Mouse (Mus musculus) heart, embryonic 10.5 days (tissue): Measurements from ENCODE around the gene Atad2b. TPM values are rescaled to one million over a fixed set of nuclear protein-coding genes. Genes with fewer than 3 reads are reported as not detected.
"Not testable (repeated sequence)": the region's sequence is repeated elsewhere in the genome, so short reads cannot be mapped to it uniquely, and the experiment has no call there.

Experiments
- DNase-seq: peaks from one replicate; pipeline ENCODE4 v3.0.0-alpha.2; 2017; ENCODE audit warnings: low spot score
- H3K27ac ChIP-seq: fragments of 300-500 bp; sonication (generic); 2 replicates; pipeline ENCODE4 v1.5.1; 2016; ENCODE audit warnings: mild to moderate bottlenecking
- H3K27me3 ChIP-seq: fragments of 300-500 bp; sonication (generic); 2 replicates; pipeline ENCODE4 v1.6.1; 2016; ENCODE audit warnings: mild to moderate bottlenecking; ENCODE audit not compliant: poor library complexity, insufficient read depth, severe bottlenecking
- H3K36me3 ChIP-seq: fragments of 300-500 bp; sonication (generic); 2 replicates; pipeline ENCODE4 v1.6.1; 2016; ENCODE audit warnings: mild to moderate bottlenecking, moderate library complexity
- H3K4me1 ChIP-seq: fragments of 300-500 bp; sonication (generic); 2 replicates; pipeline ENCODE4 v1.6.1; 2016; ENCODE audit warnings: mild to moderate bottlenecking
- H3K4me3 ChIP-seq: fragments of 300-500 bp; sonication (generic); 2 replicates; pipeline ENCODE4 v1.5.1; 2016; ENCODE audit warnings: mild to moderate bottlenecking, moderate library complexity
- H3K9me3 ChIP-seq: fragments of 300-500 bp; sonication (generic); 2 replicates; pipeline ENCODE4 v1.6.1; 2016; ENCODE audit warnings: mild to moderate bottlenecking, moderate library complexity
- WGBS: fragments of 180-500 bp; shearing (Covaris S2); methylation state at CpG from one replicate; pipeline ENCODE4 v1.1.7; 2016; 5-methylcytosine and 5-hydroxymethylcytosine counted together
- polyA plus RNA-seq: library from polyadenylated mRNA; unstranded; fragments of >200 nt; fragmentation: Nextera tagmentation; extraction: Ambion mirVana; gene quantifications from 2 replicates; pipeline ENCODE4 v1.2.1, GENCODE M21; 2016

Atad2b gene
- polyA plus RNA-seq, 1 experiment from 2014 or later, result 8.8 TPM

DNA sequence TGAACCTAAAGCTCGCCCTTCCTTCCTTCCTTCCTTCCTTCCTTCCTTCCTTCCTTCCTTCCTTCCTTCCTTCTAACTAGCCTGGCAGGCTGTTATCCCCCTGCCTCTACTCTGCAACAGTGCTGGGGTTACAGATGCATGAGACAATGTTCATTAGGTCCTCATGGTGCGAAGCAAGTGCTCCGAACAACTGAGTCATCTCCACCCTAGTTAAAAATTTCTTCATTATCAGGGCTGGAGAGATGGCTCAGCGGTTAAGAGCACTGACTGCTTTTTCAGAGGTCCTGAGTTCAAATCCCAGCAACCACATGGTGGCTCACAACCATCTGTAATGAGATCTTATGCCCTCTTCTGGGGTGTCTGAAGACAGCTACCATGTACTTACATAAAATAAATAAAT is 30.6 kb upstream of the Atad2b start:
- H3K27ac ChIP-seq, H3K4me3 ChIP-seq, H3K27me3 ChIP-seq, H3K4me1 ChIP-seq, H3K9me3 ChIP-seq, DNase-seq: not testable (repeated sequence)
- peaks cover 20% of the 10 kb centered on the region for H3K36me3 ChIP-seq
- 97% methylated on average over 4 of the region's 4 CpGs for WGBS

DNA sequence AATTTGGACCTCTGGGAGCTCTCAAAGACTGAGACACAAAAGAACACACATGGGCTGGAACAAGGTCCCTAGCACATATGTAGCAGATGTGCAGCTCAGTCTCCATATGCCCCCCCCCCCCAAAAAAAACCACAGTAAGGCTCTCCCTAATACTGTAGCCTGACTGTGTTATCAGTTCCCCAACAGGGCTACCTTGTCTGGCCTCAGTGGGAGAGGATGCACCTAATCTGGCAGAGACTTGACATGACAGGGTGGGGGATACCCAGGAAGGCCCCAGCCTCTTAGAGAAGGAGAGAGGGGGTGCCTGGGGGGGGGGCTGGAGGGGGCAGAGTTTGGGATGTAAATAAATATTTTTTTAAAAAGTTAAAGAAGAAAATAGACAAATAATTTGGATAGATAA is 28.4 kb upstream of the Atad2b start:
- no peaks in the 10 kb centered on the region for H3K9me3 ChIP-seq
- H3K4me1 ChIP-seq, result peaks cover 9% of the 10 kb centered on the region; the same call in 1 of the 2 replicates
- H3K27me3 ChIP-seq, result no peaks in the 10 kb centered on the region
- H3K36me3 ChIP-seq, result peaks cover 6% of the 10 kb centered on the region; the same call in 1 of the 2 replicates
- H3K27ac ChIP-seq, result no peak overlapping the region
- DNase-seq, result no peak
- H3K4me3 ChIP-seq, result no peak overlapping the region

DNA sequence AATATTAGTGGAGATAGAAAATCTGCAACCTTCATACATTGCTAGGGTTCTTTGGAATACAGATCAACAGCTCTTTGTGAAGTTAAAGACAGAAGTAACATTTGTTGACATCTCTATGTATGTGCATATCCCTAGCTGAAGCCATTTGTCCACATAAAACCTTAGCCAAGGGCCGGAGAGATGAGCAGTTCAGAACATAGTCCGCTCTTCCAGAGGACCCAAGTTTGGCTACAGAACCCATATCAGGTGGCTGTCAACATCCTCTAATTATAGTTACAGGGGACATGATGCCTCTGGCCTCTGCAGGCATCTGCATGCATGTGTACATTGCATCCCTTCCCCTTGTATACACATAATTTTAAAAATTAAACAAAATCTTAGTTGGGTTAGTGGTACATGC is 27.9 kb upstream of the Atad2b start:
- H3K27me3 ChIP-seq, result no peaks in the 10 kb centered on the region
- H3K9me3 ChIP-seq, result no peaks in the 10 kb centered on the region
- peaks cover 9% of the 10 kb centered on the region; the same call in 1 of the 2 replicates for H3K4me1 ChIP-seq
- no peak overlapping the region for H3K4me3 ChIP-seq
- DNase-seq, result no peak
- no peak overlapping the region for H3K27ac ChIP-seq
- H3K36me3 ChIP-seq, result peaks cover 11% of the 10 kb centered on the region; the same call in 1 of the 2 replicates
- WGBS, result 49% methylated on average over 2 of the region's 2 CpGs

DNA sequence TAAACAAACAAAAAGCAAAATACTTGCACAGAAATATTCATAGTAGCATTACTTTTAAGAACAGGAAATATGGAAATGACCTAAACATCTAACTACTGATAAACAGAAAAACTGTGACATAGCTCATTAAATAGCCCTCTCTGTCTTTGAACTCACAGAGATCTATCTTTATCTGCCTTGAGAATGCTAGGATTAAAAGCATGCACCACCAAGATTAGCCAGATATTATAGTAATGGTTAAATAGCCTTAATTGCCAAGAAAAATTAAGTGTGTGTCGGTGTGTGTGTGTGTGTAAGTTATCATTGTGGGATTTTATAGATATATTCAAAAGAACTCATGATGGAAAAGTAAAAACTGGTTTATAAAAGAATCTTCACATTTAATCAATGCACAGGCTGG is 27.3 kb upstream of the Atad2b start:
- DNase-seq, result no peak
- H3K36me3 ChIP-seq, result peaks cover 12% of the 10 kb centered on the region; the same call in 1 of the 2 replicates
- no peaks in the 10 kb centered on the region for H3K9me3 ChIP-seq
- no peaks in the 10 kb centered on the region for H3K27me3 ChIP-seq
- H3K4me3 ChIP-seq, result no peak overlapping the region
- whole genome bisulfite sequencing, result 95% methylated on average over 1 of the region's 1 CpGs
- H3K27ac ChIP-seq, result no peak overlapping the region
- H3K4me1 ChIP-seq, result peaks cover 9% of the 10 kb centered on the region; the same call in 1 of the 2 replicates

DNA sequence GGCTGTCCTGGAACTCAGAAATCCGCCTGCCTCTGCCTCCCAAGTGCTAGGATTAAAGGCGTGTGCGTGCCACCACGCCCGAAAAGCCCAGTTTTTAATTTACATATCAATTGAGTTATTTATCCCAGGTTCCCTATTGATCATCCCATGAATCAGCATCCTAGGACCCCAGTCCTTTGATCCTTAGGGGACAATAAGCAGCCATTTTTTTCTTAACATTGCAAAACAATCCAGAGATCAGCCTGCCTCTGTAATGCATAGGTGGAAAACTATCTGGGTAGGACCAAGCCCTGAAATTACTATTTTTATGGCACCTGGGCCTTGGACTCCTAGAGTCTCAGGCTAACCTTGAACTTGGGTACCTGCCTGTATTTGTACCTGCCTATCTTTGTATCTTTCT is 19.1 kb upstream of the Atad2b start:
- H3K4me1 ChIP-seq, result no peaks in the 10 kb centered on the region
- no peak overlapping the region for H3K4me3 ChIP-seq
- H3K36me3 ChIP-seq, result peaks cover 19% of the 10 kb centered on the region; the same call in 1 of the 2 replicates
- H3K27ac ChIP-seq, result no peak overlapping the region
- WGBS, result 91% methylated on average over 5 of the region's 5 CpGs
- DNase-seq, result no peak
- no peaks in the 10 kb centered on the region for H3K9me3 ChIP-seq
- H3K27me3 ChIP-seq, result no peaks in the 10 kb centered on the region

DNA sequence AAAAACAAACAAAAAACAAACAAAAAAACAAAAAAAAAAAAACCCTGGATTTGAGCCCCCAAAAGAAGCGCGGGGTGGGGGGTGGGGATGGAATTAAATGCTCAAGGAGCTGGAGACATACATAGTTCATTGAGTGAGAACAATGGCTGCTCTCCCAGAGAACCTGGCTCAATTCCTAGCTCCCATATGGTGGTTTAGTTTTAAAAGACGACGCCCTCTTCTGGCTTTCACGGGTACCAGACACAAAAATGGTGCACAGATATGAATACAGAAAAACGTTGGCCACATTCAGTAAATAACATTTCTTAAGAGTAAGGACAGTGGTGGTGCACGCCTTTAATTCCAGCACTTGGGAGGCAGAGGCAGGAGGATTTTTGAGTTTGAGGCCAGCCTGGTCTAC is 11.2 kb upstream of the Atad2b start:
- H3K9me3 ChIP-seq, result no peaks in the 10 kb centered on the region
- 74% methylated on average over 7 of the region's 7 CpGs for WGBS
- no peak for DNase-seq
- H3K27me3 ChIP-seq, result no peaks in the 10 kb centered on the region
- H3K4me1 ChIP-seq, result no peaks in the 10 kb centered on the region
- no peak overlapping the region for H3K27ac ChIP-seq
- H3K4me3 ChIP-seq, result no peak overlapping the region; the same call in 1 of the 2 replicates
- H3K36me3 ChIP-seq, result peaks cover 4% of the 10 kb centered on the region; the same call in 1 of the 2 replicates

DNA sequence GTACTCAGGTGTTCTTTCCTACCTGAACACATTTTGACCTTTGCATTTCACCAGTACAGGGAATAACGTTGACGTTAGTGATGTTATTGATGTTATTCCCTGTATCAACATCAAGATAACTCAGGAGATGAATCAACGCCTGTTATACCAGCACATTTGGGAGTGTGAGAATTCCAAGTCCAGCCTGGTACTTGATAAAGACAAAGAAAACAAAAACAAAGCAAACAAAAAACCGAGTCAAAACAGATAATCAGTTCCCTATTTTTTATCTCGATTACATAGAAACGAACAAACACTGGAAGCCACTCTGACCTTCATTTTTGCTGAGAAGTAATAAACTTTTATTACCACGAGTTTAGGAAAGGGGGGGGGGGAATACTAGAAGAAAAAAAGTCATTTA is 10.7 kb upstream of the Atad2b start:
- no peak for DNase-seq
- H3K4me3 ChIP-seq, result peak overlapping the region; percentile 89
- peaks cover 3% of the 10 kb centered on the region; the same call in 1 of the 2 replicates for H3K36me3 ChIP-seq
- H3K27ac ChIP-seq, result peak overlapping the region; percentile 97
- H3K27me3 ChIP-seq, result no peaks in the 10 kb centered on the region
- 49% methylated on average over 7 of the region's 7 CpGs for WGBS
- no peaks in the 10 kb centered on the region for H3K4me1 ChIP-seq
- no peaks in the 10 kb centered on the region for H3K9me3 ChIP-seq

DNA sequence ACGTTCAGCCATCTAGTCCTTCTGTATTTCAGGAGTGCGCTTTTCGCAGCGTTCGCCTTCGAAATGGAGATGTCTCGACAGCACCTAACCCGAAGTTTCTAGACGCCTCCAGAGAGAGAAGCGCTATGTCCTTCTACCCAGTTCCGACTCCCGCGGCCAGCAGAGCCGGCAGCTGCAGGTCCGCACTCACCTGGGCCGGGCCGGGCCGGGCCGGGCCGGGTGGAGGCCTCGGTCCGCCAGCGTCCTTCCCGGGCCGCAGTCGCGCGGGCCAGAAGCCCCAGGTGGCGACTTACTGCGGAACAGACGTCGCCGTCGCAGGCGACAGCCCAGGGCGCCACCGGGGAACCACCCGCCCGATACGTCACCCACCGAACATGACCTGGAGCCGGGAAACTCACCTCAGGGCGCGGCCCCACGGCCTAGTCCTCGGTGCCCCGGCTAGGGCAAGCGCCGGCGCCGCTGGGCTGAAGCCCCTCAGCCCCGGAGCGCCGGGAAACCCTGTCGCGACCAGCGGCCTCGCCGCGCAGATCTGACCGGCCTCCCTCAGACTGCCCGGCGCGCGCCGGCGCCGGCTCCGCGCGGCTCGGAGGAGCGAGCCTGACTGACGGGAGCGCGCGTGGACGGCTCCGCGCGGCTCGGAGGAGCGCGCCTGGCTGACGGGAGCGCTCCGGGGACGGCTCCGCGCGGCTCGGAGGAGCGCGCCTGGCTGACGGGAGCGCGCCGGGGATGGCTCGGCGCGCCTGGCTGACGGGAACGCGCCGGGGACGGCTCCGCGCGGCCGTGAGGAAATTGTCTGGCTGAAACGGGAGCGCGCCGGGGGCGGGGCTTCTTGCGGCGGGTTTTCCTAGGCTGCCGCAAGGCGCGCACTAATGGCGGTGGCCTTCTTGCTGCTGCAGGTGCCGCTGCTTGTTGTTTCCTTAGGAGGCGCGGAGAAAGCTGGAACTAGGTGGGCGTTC is 9.9 kb upstream of the Atad2b start, which contains the start of gene Ubxn2a:
Gene Ubxn2a (minus strand): TSS at position 755 of the 956 bp plus-strand sequence.
- peak within 1 kb of the TSS; percentile 97 for H3K27ac ChIP-seq
- H3K4me3 ChIP-seq, result peak within 1 kb of the TSS; percentile 89
- no peaks in the 10 kb centered on the region for H3K4me1 ChIP-seq
- no peaks in the 10 kb centered on the region for H3K36me3 ChIP-seq
- peak; percentile 93 for DNase-seq
- no peaks in the 10 kb centered on the region for H3K27me3 ChIP-seq
- under 1% methylated on average over 125 of the region's 125 CpGs for WGBS
- H3K9me3 ChIP-seq, result no peaks in the 10 kb centered on the region

DNA sequence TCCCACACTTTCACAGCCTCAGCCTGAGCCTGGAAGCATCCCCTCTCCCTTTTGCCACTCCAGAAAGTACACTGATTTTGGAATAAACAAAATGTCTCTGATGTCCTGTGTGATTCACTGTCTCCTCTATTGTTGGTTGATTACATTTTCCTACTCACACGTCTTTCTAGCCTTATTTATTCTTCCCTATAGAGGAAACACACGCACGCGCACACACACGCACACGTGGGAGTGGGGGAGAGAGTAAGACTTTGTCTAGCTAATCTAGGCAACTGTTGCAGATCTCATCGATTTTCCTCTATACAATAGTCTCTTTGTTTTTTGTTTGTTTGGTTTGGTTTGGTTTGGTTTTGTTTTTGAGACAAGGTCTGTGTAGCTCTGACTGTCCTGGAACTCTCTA is 8.8 kb upstream of the Atad2b start:
- Histone ChIP-seq H3K9me3 (no peaks in the 10 kb centered on the region), H3K36me3 (no peaks in the 10 kb centered on the region), H3K27me3 (no peaks in the 10 kb centered on the region), H3K27ac (no peak overlapping the region), H3K4me1 (no peaks in the 10 kb centered on the region), H3K4me3 (peak overlapping the region; percentile 89; the same call in 1 of the 2 replicates)
- WGBS, result 86% methylated on average over 7 of the region's 7 CpGs
- DNase-seq, result no peak

DNA sequence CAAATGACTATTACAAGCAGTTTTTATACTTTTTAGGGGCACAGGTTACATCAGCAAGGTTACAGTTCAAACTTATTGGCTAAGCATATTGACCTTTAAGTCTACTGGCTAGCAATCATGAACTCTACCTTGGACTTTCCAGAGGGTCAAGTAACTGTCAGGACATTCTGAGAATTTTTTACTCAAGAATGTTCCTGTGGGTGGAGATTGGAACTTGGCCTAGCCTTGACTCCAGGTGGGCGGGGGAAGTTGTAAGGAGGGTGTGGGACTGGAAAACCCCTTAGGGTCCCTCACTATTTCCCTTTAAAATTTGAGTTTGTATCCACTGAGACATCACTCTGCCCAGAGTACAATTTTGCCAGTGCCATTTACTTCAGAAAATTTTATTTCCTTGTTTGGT is 6.7 kb upstream of the Atad2b start:
- H3K27ac ChIP-seq, H3K4me1 ChIP-seq, DNase-seq, H3K27me3 ChIP-seq, H3K9me3 ChIP-seq, H3K36me3 ChIP-seq, H3K4me3 ChIP-seq: not testable (repeated sequence)
- 89% methylated on average over 1 of the region's 1 CpGs for WGBS

DNA sequence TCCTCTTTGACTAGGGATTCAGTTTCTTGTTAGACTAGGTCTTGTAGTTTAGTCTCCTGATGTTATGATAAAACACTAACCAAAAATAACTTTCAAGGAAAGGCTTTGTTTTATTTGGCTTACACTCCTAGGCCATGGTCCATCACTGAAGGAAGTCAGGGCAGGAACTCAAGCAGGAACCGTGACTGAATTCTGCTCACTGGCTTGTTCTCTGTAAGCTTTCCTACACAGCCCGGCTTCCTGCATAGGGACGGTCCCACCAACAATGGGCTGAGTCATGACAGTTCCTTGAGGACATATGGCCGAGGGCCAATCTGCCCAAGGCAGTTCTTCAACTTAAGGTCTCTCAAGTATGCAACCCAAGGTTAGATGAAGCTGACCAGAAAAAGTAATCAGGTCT is 5.4 kb upstream of the Atad2b start:
- H3K27me3 ChIP-seq, result no peaks in the 10 kb centered on the region
- no peaks in the 10 kb centered on the region for H3K4me1 ChIP-seq
- no peaks in the 10 kb centered on the region for H3K36me3 ChIP-seq
- H3K4me3 ChIP-seq, result no peak overlapping the region
- DNase-seq, result no peak
- no peaks in the 10 kb centered on the region for H3K9me3 ChIP-seq
- H3K27ac ChIP-seq, result no peak overlapping the region
- WGBS, result 72% methylated on average over 4 of the region's 4 CpGs

DNA sequence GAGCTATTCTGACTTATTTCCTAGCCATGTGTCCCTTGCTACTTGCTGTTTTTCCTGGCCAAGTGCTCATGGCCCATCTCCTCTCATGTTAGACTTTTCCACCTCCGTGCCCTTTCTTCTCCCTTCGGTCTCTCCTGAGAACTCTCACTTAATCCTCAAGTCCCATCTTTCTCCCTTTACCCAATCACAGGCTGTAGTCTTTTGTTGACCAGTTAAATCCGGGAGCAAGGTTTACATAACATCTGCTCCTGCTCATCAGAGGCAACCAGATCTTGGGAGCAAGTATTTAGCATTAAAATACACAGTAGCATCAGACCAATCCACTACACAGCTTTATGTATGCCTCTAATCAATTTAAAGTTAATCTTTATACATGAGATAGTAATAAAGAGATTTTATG is 2.7 kb upstream of the Atad2b start:
- no peaks in the 10 kb centered on the region for H3K9me3 ChIP-seq
- H3K27me3 ChIP-seq, result no peaks in the 10 kb centered on the region
- no peaks in the 10 kb centered on the region for H3K36me3 ChIP-seq
- H3K4me1 ChIP-seq, result no peaks in the 10 kb centered on the region; the same call in 1 of the 2 replicates
- 68% methylated on average over 3 of the region's 3 CpGs for WGBS
- DNase-seq, result no peak
- H3K4me3 ChIP-seq, result no peak overlapping the region
- H3K27ac ChIP-seq, result no peak overlapping the region

DNA sequence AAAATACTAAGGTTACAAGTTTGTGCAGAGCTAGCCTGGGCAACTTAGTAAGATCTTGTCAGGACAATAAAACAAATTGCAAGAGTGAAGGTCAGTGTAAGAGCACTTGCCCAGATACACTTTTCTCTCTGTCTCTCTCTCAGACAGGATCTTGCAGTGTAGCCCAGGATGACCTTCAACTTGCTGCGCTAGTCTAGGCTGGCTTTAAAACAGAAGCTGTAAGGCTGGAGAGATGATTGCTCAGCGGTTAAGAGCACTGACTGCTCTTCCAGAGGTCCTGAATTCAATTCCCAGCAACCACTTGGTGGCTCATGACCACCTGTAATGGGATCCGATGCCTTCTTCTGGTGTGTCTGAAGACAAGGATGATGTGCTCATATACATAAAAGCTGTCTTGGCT is 2.2 kb upstream of the Atad2b start:
- DNase-seq, result no peak
- H3K36me3 ChIP-seq, result no peaks in the 10 kb centered on the region
- no peaks in the 10 kb centered on the region for H3K27me3 ChIP-seq
- no peak overlapping the region for H3K27ac ChIP-seq
- no peak overlapping the region for H3K4me3 ChIP-seq
- no peaks in the 10 kb centered on the region for H3K9me3 ChIP-seq
- no peaks in the 10 kb centered on the region; the same call in 1 of the 2 replicates for H3K4me1 ChIP-seq
- 74% methylated on average over 3 of the region's 3 CpGs for WGBS
